Mouse (Mus musculus) brain, adult 10 weeks (tissue): ENCODE results near the gene Rfk. TPM values are rescaled to one million over a fixed set of nuclear protein-coding genes. Genes with fewer than 3 reads are reported as not detected.

Source experiments
- polyA plus RNA-seq: library from polyadenylated mRNA; stranded (reverse); fragments of 350-450 nt; fragmentation: Illumina TruSeq; extraction: RNeasy Lipid Tissue Mini Kit (QIAGEN cat#74804); gene quantifications from one replicate; pipeline ENCODE4 v1.2.3, GENCODE M21; 2015; ENCODE audit warnings: low read depth, low replicate concordance

Gene Rfk
- polyA plus RNA-seq: 87.4 TPM

GRCm38 (mm10) chr19:17393841-17394591 is at the start of gene Rfk:
Gene Rfk (plus strand): TSS chr19:17394043.

GRCm38 (mm10) chr19:17372701-17373100 is 21.1 kb upstream of the Rfk start, which contains the start of gene Gcnt1:
Gene Gcnt1 (minus strand): TSS chr19:17372844.

Other genes starting within 250 kb of the Rfk start
- 2.4 TPM for gene Gcnt1, start 21.2 kb upstream of the Rfk start, polyA plus RNA-seq